Mouse (Mus musculus) layer of hippocampus, postnatal 10 days (tissue): ENCODE results near the gene Slc45a3. TPM values are rescaled to one million over a fixed set of nuclear protein-coding genes. Genes with fewer than 3 reads are reported as not detected.

Experiments used
- DNase-seq, 2 experiments: peaks; one replicate each; pipeline ENCODE4 v3.0.0; 2021; ENCODE audit warnings: low spot score in 2 of 2
- total RNA-seq, 2 experiments: library from RNA; stranded (reverse); gene quantifications; 2 replicates each; pipeline ENCODE4 v1.2.3; 2021

Gene Slc45a3
- total RNA-seq, 2 experiments from 2014 or later: 0.13 to 0.48 TPM

DNA sequence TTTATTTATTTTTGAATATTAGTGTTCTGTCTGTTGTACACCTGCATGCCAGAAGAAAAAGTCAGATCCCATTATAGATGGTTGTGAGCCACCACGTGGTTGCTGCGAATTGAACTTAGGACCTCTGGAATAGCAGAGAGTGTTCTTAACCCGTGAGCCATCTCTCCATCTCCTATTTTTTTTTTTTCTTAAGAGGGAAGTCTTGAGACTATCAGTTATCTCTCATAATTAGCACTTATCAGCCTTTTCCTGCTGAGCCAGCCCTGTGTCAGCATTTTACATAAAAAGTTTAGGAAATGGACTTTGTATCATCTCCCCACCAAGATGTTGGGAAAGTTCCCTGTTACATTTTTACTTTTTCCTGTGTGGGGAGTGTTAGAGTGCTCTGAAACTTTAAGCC, 59.3 kb downstream of the Slc45a3 start:
- DNase-seq: no peak

DNA sequence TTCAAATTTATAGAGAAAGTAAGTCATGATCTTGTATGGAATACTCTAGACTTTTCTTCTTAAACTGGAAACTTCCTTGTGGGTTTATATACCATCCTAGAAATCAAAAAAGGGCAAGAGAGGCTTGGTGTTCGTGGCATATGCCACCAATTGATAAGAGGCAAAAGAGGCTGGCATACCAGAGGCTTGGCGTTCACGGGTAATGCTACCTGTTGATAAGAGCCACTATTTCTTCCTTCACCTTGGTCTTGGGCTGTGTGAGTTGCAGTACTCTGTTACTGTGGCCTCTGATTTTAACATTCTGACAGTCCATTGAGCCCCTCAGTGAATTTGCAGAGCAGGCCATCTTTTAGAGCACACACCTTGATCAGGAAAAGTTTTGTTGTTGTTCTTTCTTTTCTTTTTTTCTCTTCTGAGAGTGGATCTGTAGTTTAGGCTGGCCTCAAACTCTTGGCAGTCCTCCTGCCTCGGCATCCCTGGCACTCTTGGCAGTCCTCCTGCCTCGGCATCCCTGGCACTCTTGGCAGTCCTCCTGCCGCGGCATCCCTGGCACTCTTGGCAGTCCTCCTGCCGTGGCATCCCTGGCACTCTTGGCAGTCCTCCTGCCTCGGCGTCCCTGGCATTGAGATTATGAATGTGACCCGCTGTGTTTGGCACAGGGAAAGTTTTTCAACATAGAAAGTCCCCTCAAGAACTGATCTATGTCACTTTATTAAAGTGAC, 64.3 kb downstream of the Slc45a3 start:
- DNase-seq: no peak

DNA sequence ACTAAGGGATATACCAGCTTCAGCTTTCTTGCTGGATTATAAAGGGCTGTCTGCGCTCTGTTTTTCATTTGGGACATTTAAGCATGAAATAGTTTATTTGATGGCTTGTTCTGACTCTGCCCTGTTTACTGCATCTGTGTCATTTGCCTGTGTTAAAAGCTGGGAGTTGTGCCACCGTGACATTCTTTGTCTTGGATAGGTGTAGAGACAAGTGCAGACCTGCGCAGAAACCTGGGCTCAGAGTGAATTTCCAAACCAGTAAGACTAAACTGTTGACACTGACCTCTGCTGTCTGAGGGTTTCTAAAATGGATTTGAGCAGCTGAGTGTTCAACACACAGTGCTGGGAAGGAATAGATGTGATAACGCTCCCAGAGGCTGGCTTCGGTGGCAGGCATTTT, 65.2 kb downstream of the Slc45a3 start:
- DNase-seq: no peak

DNA sequence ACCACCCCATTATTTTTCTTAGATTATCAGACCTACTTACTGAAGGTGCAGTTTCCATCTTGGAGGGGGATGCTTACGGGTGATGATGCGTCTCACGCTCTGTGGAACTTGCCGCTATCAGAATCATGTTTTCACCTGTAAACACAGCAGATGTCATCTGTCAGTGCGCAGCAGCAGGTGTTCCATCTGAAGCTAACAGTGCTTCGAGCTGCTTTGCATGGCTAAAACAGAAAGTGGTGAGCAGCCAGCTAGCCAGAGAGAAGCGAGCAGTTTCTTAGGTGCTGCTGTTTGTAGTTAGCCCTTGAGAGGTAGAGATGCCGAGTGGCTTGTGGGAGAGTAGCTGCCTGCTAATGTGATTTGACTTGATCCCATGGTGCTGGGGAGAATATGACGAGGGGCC, 65.6 kb downstream of the Slc45a3 start:
- DNase-seq: no peak

DNA sequence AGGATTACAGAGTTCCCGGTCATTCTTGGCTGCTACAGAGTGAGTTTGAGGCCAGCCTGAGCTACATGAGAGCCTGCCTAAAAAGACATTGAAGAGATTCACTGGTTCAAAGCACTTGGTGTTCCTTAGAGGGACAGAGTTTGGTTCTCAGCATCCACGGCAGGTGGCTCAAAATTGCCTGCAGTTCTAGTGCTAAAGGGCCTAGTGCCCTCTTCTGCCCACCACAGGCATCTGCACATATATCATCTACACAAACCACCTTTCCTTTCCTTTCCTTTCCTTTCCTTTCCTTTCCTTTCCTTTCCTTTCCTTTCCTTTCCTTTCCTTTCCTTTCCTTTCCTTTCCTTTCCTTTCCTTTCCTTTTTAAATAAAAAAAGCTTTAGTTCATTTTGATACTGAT, 67.8 kb downstream of the Slc45a3 start:
- DNase-seq: no peak

DNA sequence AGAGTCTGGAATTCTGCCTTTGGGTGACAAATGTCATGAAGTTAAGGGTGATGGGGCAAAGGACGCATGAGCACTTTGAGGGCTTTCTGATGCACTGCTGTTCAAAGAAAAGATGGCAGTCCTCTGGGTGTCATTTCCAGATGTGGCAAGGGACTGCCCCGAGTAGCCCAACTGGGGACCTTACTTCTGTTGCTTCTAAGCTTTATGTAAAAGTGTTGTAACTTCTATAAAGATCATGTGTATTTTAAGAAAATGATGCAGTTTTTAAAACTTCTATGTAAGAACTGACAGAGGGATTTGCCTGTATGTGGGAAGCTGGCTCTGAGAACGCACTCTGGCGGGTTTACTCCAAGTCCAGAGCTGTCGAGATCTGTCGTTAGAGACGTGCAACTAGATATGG, 69.4 kb downstream of the Slc45a3 start:
- no peak for DNase-seq

Other genes starting within 250 kb of the Slc45a3 start
- under 1 TPM; 0.34 to 0.47 TPM for gene Slc26a9, start 218.9 kb upstream of the Slc45a3 start, total RNA-seq
- 1 to 10 TPM in 1 of 2 experiments, under 1 TPM in 1; 0.75 to 1.8 TPM for gene Pm20d1, start 165.6 kb upstream of the Slc45a3 start, total RNA-seq
- gene Slc41a1, start 135.5 kb upstream of the Slc45a3 start, total RNA-seq: 10 to 100 TPM; 53.0 to 59.9 TPM
- 1 to 10 TPM; 6.8 to 8.2 TPM for gene Rab29, start 95.7 kb upstream of the Slc45a3 start, total RNA-seq
- gene Nucks1, start 52.4 kb upstream of the Slc45a3 start, total RNA-seq: 100 to 1,000 TPM; 175 to 190 TPM
- gene Elk4, start 44.6 kb downstream of the Slc45a3 start, total RNA-seq: 10 to 100 TPM; 60.1 to 61.6 TPM
- 10 to 100 TPM; 32.1 to 33.6 TPM for gene Mfsd4a, start 105.1 kb downstream of the Slc45a3 start, total RNA-seq
- gene Cdk18, start 176.7 kb downstream of the Slc45a3 start, total RNA-seq: 10 to 100 TPM; 19.3 to 23.4 TPM
- gene Lemd1, start 228.5 kb downstream of the Slc45a3 start, total RNA-seq: 1 to 10 TPM; 4.9 TPM
- 1 to 10 TPM; 1.7 TPM for gene AC124108.1, start 228.5 kb downstream of the Slc45a3 start, total RNA-seq